Mouse (Mus musculus) heart, postnatal 0 days (tissue): ENCODE measurements around the gene Ppp1r12a.

Source experiments
- CTCF ChIP-seq: IDR thresholded peaks from 2 replicates; pipeline ENCODE4 v1.5.1; 2016; ENCODE audit warnings: antibody characterized with exemption, control low read depth, low read depth
- EP300 ChIP-seq: IDR thresholded peaks from 2 replicates; pipeline ENCODE4 v1.6.1; 2016; ENCODE audit warnings: antibody characterized with exemption, low read depth

GRCm38 (mm10) chr10:108250710-108251109 lies 88.7 kb downstream of the Ppp1r12a start:
- TF ChIP-seq CTCF = no peak
- no peak for TF ChIP-seq EP300
